Mouse (Mus musculus) CH12.LX (cell line): ENCODE measurements around the gene Pmpcb.

Experiments
- CTCF ChIP-seq, 2 experiments: IDR thresholded peaks in 1 of 2; conservative IDR thresholded peaks in 1 of 2; 2 replicates each; pipeline ENCODE4 v1.5.1; 2011 to 2012; ENCODE audit warnings: low read depth in 2 of 2, low read length in 2 of 2, improper control_type of control experiment in 1 of 2, inconsistent platforms in 1 of 2, mild to moderate bottlenecking in 1 of 2, moderate library complexity in 1 of 2
- E2F4 ChIP-seq: IDR thresholded peaks from 2 replicates; pipeline ENCODE4 v1.6.1; 2011; ENCODE audit warnings: low read depth, low read length, improper control_type of control experiment; ENCODE audit not compliant: insufficient replicate concordance
- EP300 ChIP-seq: IDR thresholded peaks from 2 replicates; pipeline ENCODE4 v1.6.1; 2011; ENCODE audit warnings: low read length, improper control_type of control experiment
- MYC ChIP-seq: IDR thresholded peaks from 2 replicates; pipeline ENCODE4 v1.6.1; 2011; ENCODE audit warnings: low read depth, mild to moderate bottlenecking, improper control_type of control experiment, low read length
- NELFE ChIP-seq: IDR thresholded peaks from 2 replicates; pipeline ENCODE4 v1.6.1; 2011; ENCODE audit warnings: low read depth, low read length, improper control_type of control experiment
- POLR2A ChIP-seq: IDR thresholded peaks from 2 replicates; pipeline ENCODE4 v1.6.1; 2011; ENCODE audit warnings: low read depth, mild to moderate bottlenecking, improper control_type of control experiment, low read length
- SIN3A ChIP-seq: IDR thresholded peaks from 2 replicates; pipeline ENCODE4 v1.6.1; 2012; ENCODE audit warnings: low read length, improper control_type of control experiment, inconsistent platforms
- TBP ChIP-seq: conservative IDR thresholded peaks from 2 replicates; pipeline ENCODE4 v1.6.1; 2011; ENCODE audit warnings: low read depth, low read length, improper control_type of control experiment
- USF2 ChIP-seq: conservative IDR thresholded peaks from 2 replicates; pipeline ENCODE4 v1.6.1; 2011; ENCODE audit warnings: low read depth, low read length, improper control_type of control experiment
- ZKSCAN1 ChIP-seq: IDR thresholded peaks from 2 replicates; pipeline ENCODE4 v1.6.1; 2012; ENCODE audit warnings: low read depth, inconsistent platforms, low read length, improper control_type of control experiment, borderline replicate concordance

GRCm38 (mm10) chr5:21706546-21706945 is 30.4 kb upstream of the Pmpcb start:
- TF ChIP-seq POLR2A = no peak
- TF ChIP-seq CTCF (conservative IDR thresholded peaks at IDR 0.05 in 1 of 2, IDR thresholded peaks at IDR 0.05 in 1 of 2; ENCODE audit: low read depth in 2 of 2, low read length in 2 of 2) = no peak
- no peak for TF ChIP-seq E2F4
- TF ChIP-seq SIN3A = no peak
- TF ChIP-seq TBP = no peak
- no peak for TF ChIP-seq EP300
- TF ChIP-seq USF2 = no peak
- TF ChIP-seq NELFE = no peak
- TF ChIP-seq ZKSCAN1 = no peak
- TF ChIP-seq MYC = no peak
